Mouse (Mus musculus): ENCODE data around the gene Usp7. TPM values are rescaled to one million over a fixed set of nuclear protein-coding genes. Genes with fewer than 3 reads are reported as not detected.

The Usp7 gene
- polyA plus RNA-seq, 1 experiment from 2014 or later, result 26.5 TPM

DNA sequence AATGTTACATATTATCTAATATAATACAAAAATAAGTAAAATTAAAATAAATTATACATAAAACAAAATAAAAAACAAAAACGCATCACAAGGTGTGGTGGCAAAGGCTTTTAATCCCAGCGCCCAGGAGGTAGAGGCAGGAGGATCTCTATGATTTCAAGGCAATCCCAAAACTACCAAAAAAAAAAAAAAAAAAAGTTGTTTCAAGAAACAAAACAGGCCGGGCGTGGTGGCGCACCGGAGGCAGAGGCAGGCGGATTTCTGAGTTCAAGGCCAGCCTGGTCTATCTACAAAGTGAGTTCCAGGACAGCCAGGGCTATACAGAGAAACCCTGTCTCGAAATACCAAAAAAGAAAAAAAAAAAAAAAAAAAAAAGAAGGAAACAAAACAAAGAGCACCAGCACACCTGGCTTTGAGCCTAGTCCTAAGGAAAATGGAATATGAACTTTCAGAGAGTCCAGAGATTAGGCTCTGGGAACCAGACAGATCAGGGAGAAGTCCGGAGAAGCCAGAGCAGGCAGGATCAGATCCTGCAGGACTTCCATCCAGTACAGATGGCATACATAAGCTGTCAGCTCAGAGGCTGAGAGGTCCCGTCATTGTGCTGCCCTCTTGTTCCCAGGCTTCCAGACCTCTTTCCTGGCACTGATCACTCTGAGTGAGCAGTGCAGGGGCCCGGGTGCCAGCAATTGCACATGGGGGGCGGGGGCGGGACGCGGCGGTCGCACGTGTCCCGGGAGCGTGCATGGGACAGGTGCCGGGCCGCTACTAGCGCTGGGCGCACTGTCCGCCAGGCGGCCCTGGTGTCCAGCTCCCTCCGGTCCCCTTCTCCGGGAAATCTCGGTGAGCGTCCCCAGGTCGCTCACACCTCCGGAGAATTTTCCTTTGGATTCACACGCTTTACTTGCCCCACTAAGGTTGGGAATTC, 36.8 kb upstream of the Usp7 start:
- WGBS, result 12% methylated on average over 33 of the region's 33 CpGs
- Histone ChIP-seq H3K27ac (ENCODE audit: low read length) (peak overlapping the region; percentile 92), H3K36me3 (ENCODE audit: control insufficient read depth, insufficient read depth, low read length) (0 out of 2 replicates have a peak, but pooled peaks cover 4% of the 10 kb centered on the region), H3K4me1 (ENCODE audit: control insufficient read depth, insufficient read depth, low read length) (peaks cover 25% of the 10 kb centered on the region), H3K9me3 (replicated peaks; ENCODE audit: control insufficient read depth, low read length, poor library complexity, severe bottlenecking) (no peaks in the 10 kb centered on the region), H3K4me2 (ENCODE audit: low read length) (peak overlapping the region; percentile 98), H3K27me3 (ENCODE audit: control insufficient read depth, insufficient read depth, low read depth, low read length) (no peaks in the 10 kb centered on the region), H3K9ac (ENCODE audit: low read depth, low read length) (peak overlapping the region; percentile 79), H3K4me3 (ENCODE audit: low read depth, low read length) (peak overlapping the region; percentile 100)
- ATAC-seq, result peak; percentile 50

DNA sequence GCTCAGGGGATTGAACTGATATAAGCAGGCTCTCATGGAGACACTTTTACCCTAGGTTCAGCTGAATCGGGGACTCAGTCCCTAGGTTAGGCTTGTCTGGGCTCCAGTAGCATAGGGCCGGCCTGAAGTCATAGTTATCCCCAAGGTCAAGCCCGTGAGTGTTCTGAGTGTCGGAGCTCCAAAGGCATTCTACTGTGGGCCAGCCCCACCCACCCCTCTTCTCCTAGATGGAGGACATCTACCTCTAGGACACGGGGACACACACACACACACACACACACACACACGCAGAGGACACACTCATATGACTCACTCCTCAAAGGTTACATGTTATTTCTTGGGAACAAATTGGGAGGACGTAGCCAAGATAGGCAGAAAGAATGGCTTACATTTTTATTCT, 35.3 kb upstream of the Usp7 start:
- 86% methylated on average over 7 of the region's 7 CpGs for WGBS
- peaks cover 11% of the 10 kb centered on the region for H3K4me1 ChIP-seq (ENCODE audit: control insufficient read depth, insufficient read depth, low read length)
- ATAC-seq, result no peak

GRCm38 (mm10) chr16:8823661-8824060, 31.6 kb upstream of the Usp7 start:
- Histone ChIP-seq H3K27ac (ENCODE audit: low read length) (no peak overlapping the region), H3K4me1 (ENCODE audit: control insufficient read depth, insufficient read depth, low read length) (no peaks in the 10 kb centered on the region), H3K4me2 (ENCODE audit: low read length) (no peak overlapping the region), H3K27me3 (ENCODE audit: control insufficient read depth, insufficient read depth, low read depth, low read length) (no peaks in the 10 kb centered on the region), H3K4me3 (ENCODE audit: low read depth, low read length) (no peak overlapping the region), H3K9me3 (replicated peaks; ENCODE audit: control insufficient read depth, low read length, poor library complexity, severe bottlenecking) (no peaks in the 10 kb centered on the region), H3K36me3 (ENCODE audit: control insufficient read depth, insufficient read depth, low read length) (no peaks in the 10 kb centered on the region), H3K9ac (ENCODE audit: low read depth, low read length) (no peak overlapping the region)
- WGBS, result 71% methylated on average over 2 of the region's 2 CpGs
- no peak for ATAC-seq

More for the DNA sequence above, 35.3 kb upstream of the Usp7 start:
- Histone ChIP-seq H3K4me2 (ENCODE audit: low read length) (no peak overlapping the region), H3K27me3 (ENCODE audit: control insufficient read depth, insufficient read depth, low read depth, low read length) (no peaks in the 10 kb centered on the region), H3K9me3 (replicated peaks; ENCODE audit: control insufficient read depth, low read length, poor library complexity, severe bottlenecking) (no peaks in the 10 kb centered on the region), H3K9ac (ENCODE audit: low read depth, low read length) (no peak overlapping the region), H3K4me3 (ENCODE audit: low read depth, low read length) (no peak overlapping the region), H3K27ac (ENCODE audit: low read length) (no peak overlapping the region), H3K36me3 (ENCODE audit: control insufficient read depth, insufficient read depth, low read length) (no peaks in the 10 kb centered on the region)

DNA sequence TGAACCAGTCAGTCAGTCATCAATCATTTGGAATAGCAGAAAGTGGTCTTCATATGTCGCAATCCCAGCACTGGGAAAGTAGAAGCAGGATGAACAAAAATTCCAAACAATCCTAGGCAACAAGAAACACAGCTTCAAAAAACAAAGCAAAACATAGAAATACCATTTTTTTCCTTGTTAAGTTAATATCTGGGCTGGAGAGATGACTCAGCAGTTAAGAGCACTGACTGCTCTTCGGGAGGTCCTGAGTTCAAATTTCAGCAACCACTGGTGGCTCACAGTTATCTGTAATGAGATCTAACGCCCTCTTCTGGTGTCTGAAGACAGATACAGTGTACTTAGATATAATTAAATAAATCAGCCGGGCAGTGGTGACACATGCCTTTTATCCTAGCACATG, 30.5 kb upstream of the Usp7 start:
- Histone ChIP-seq H3K9ac (ENCODE audit: low read depth, low read length) (no peak overlapping the region), H3K27ac (ENCODE audit: low read length) (no peak overlapping the region), H3K36me3 (ENCODE audit: control insufficient read depth, insufficient read depth, low read length) (no peaks in the 10 kb centered on the region), H3K27me3 (ENCODE audit: control insufficient read depth, insufficient read depth, low read depth, low read length) (no peaks in the 10 kb centered on the region), H3K9me3 (replicated peaks; ENCODE audit: control insufficient read depth, low read length, poor library complexity, severe bottlenecking) (no peaks in the 10 kb centered on the region), H3K4me3 (ENCODE audit: low read depth, low read length) (no peak overlapping the region), H3K4me1 (ENCODE audit: control insufficient read depth, insufficient read depth, low read length) (no peaks in the 10 kb centered on the region), H3K4me2 (ENCODE audit: low read length) (no peak overlapping the region)
- ATAC-seq, result no peak
- 81% methylated on average over 4 of the region's 4 CpGs for WGBS

- no peaks in the 10 kb centered on the region for H3K9me3 ChIP-seq (replicated peaks; ENCODE audit: control insufficient read depth, low read length, poor library complexity, severe bottlenecking)
- WGBS, result 84% methylated on average over 1 of the region's 1 CpGs
- H3K4me1 ChIP-seq (ENCODE audit: control insufficient read depth, insufficient read depth, low read length), result no peaks in the 10 kb centered on the region
- no peak for ATAC-seq
- no peaks in the 10 kb centered on the region for H3K27me3 ChIP-seq (ENCODE audit: control insufficient read depth, insufficient read depth, low read depth, low read length)
- no peak overlapping the region for H3K9ac ChIP-seq (ENCODE audit: low read depth, low read length)
- H3K4me3 ChIP-seq (ENCODE audit: low read depth, low read length), result no peak overlapping the region
- H3K36me3 ChIP-seq (ENCODE audit: control insufficient read depth, insufficient read depth, low read length), result no peaks in the 10 kb centered on the region
- H3K27ac ChIP-seq (ENCODE audit: low read length), result no peak overlapping the region
- no peak overlapping the region for H3K4me2 ChIP-seq (ENCODE audit: low read length)
Measured at GRCm38 (mm10) chr16:8821429-8821828, 29.3 kb upstream of the Usp7 start.

DNA sequence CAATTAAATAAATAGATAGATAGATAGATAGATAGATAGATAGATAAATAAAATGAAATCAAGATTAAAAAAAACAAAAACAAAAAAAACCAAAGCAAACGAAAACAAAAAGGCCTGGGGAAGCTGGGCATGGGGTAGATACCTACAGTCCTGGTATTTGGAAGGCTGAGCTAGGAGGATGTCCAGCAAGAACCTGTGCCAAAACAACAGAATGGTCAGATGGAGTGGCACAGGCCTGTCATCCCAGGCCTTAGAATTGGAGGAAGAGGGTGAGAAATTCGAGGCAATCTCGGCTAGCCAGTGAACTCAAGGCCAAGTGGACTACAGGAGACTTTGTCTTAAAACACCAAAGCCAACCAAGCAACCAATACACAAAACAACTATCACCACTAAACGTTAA, 25.8 kb upstream of the Usp7 start:
- H3K4me3 ChIP-seq (ENCODE audit: low read depth, low read length), result no peak overlapping the region
- WGBS, result 81% methylated on average over 4 of the region's 4 CpGs
- H3K36me3 ChIP-seq (ENCODE audit: control insufficient read depth, insufficient read depth, low read length), result no peaks in the 10 kb centered on the region
- ATAC-seq, result no peak
- no peaks in the 10 kb centered on the region for H3K27me3 ChIP-seq (ENCODE audit: control insufficient read depth, insufficient read depth, low read depth, low read length)
- no peak overlapping the region for H3K27ac ChIP-seq (ENCODE audit: low read length)
- H3K4me2 ChIP-seq (ENCODE audit: low read length), result no peak overlapping the region
- no peaks in the 10 kb centered on the region for H3K9me3 ChIP-seq (replicated peaks; ENCODE audit: control insufficient read depth, low read length, poor library complexity, severe bottlenecking)
- H3K9ac ChIP-seq (ENCODE audit: low read depth, low read length), result no peak overlapping the region
- no peaks in the 10 kb centered on the region for H3K4me1 ChIP-seq (ENCODE audit: control insufficient read depth, insufficient read depth, low read length)

DNA sequence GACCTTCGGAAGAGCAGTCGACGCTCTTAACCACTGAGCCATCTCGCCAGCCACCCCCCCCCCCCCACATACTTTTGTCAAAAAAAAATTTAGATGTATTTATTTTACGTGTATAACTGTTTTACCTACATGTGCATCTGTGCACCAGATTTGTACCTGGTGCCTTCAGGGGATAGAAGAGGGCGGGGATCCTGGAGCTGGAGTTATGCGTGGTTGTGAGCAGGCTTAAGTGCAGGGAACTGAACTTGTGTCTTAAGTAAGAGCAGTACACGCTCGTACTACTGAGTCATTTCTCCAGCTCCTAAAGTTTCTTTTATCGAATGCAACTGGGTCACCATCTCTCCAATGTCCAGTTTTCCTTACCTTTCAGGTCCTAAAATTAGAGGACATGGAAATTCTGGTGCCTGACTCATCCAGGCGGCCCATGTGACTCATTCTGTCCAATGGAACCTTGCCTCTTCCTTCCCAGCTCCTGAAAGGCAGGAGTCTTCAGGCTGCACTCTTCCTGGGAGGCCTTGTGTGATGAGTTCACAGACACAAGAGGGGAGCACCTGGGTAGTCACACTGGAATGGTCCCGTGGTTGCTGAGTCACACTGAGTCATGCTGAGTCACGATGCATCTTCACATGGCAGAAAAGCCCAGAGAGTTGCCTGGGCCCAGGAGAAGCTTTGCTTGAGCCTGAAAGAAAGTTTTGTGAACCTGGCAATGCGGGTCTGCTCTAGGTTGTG, 18.5 kb upstream of the Usp7 start:
- 92% methylated on average over 14 of the region's 14 CpGs for WGBS
- no peaks in the 10 kb centered on the region for H3K36me3 ChIP-seq (ENCODE audit: control insufficient read depth, insufficient read depth, low read length)
- H3K4me2 ChIP-seq (ENCODE audit: low read length), result no peak overlapping the region
- H3K4me3 ChIP-seq (ENCODE audit: low read depth, low read length), result no peak overlapping the region
- H3K27me3 ChIP-seq (ENCODE audit: control insufficient read depth, insufficient read depth, low read depth, low read length), result no peaks in the 10 kb centered on the region
- H3K9ac ChIP-seq (ENCODE audit: low read depth, low read length), result no peak overlapping the region
- no peak overlapping the region for H3K27ac ChIP-seq (ENCODE audit: low read length)
- H3K9me3 ChIP-seq (replicated peaks; ENCODE audit: control insufficient read depth, low read length, poor library complexity, severe bottlenecking), result no peaks in the 10 kb centered on the region
- ATAC-seq, result no peak
- H3K4me1 ChIP-seq (ENCODE audit: control insufficient read depth, insufficient read depth, low read length), result no peaks in the 10 kb centered on the region

- 30% methylated on average over 4 of the region's 4 CpGs for WGBS
Measured at GRCm38 (mm10) chr16:8806703-8807102, 14.6 kb upstream of the Usp7 start.

GRCm38 (mm10) chr16:8795906-8796305, 3.8 kb upstream of the Usp7 start:
- no peak overlapping the region for H3K27ac ChIP-seq (ENCODE audit: low read length)
- 84% methylated on average over 2 of the region's 2 CpGs for WGBS
- no peak overlapping the region for H3K9ac ChIP-seq (ENCODE audit: low read depth, low read length)
- no peaks in the 10 kb centered on the region for H3K27me3 ChIP-seq (ENCODE audit: control insufficient read depth, insufficient read depth, low read depth, low read length)
- no peak overlapping the region for H3K4me2 ChIP-seq (ENCODE audit: low read length)
- H3K36me3 ChIP-seq (ENCODE audit: control insufficient read depth, insufficient read depth, low read length), result no peaks in the 10 kb centered on the region
- H3K4me1 ChIP-seq (ENCODE audit: control insufficient read depth, insufficient read depth, low read length), result no peaks in the 10 kb centered on the region
- no peaks in the 10 kb centered on the region for H3K9me3 ChIP-seq (replicated peaks; ENCODE audit: control insufficient read depth, low read length, poor library complexity, severe bottlenecking)
- ATAC-seq, result no peak
- no peak overlapping the region for H3K4me3 ChIP-seq (ENCODE audit: low read depth, low read length)

More at GRCm38 (mm10) chr16:8806703-8807102, 14.6 kb upstream of the Usp7 start:
- no peak overlapping the region for H3K9ac ChIP-seq (ENCODE audit: low read depth, low read length)
- no peaks in the 10 kb centered on the region for H3K4me1 ChIP-seq (ENCODE audit: control insufficient read depth, insufficient read depth, low read length)
- no peak for ATAC-seq
- H3K4me2 ChIP-seq (ENCODE audit: low read length), result no peak overlapping the region
- H3K4me3 ChIP-seq (ENCODE audit: low read depth, low read length), result no peak overlapping the region
- H3K9me3 ChIP-seq (replicated peaks; ENCODE audit: control insufficient read depth, low read length, poor library complexity, severe bottlenecking), result no peaks in the 10 kb centered on the region
- no peaks in the 10 kb centered on the region for H3K27me3 ChIP-seq (ENCODE audit: control insufficient read depth, insufficient read depth, low read depth, low read length)
- H3K27ac ChIP-seq (ENCODE audit: low read length), result no peak overlapping the region
- H3K36me3 ChIP-seq (ENCODE audit: control insufficient read depth, insufficient read depth, low read length), result no peaks in the 10 kb centered on the region
